Mouse (Mus musculus) kidney, postnatal 4 days (tissue): ENCODE measurements at regions not wholly inside any gene's neighbourhood (a gene's known extent, or its start where the extent isn't known, plus 50 kb on each side); places are given as distances from the start of the nearest gene placed in this dataset.
A peak's percentile ranks its signal among the peaks of the same experiment; 100 is the strongest.

Source experiments
- DNase-seq, 2 experiments: peaks; one replicate each; pipeline ENCODE4 v3.0.0; 2021; ENCODE audit warnings: mixed read lengths in 2 of 2

DNA sequence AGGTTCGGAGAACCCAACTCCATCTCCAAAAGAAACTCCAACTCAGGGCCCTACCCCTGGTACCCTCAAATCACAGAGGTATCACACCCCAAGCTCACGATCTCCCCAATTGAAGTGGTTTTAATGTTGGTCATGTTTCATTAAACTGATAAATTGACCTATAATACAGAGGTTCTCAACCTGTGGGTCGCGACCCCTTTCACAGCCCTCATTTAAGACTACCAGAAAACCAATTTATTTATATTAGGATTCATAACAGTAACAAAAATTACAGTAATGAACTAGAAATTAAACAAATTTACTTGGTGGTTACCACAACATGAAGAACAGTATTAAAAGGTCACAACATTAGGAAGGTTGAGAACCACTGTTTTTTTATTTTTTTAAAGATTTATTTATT lies 67.4 kb upstream of the Rad23b start:
- no peak for DNase-seq

- DNase-seq = no peak
These were observed 65.1 kb upstream of the Rad23b start for GRCm38 (mm10) chr4:55284722-55285225.

DNA sequence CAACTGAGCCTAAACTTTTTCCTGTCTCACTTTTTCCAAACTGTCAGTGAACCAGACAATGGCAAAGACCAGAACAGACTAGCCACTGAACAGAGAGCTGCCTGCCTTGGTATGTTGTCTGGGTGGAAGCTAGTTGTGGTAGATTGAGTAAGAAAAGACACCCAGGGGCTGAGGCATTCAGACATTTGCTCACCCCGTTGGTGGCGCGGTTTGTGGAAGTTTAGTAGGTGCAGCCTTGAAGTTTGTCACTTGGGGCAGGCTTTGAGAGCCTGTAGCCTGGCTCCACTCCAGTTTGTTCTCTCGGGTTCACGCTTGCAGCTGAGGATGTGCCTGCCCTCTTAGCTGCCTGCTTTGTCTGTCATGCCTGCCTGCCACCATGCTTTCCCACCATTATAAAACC lies 64.2 kb upstream of the Rad23b start:
- peak; percentile 7 to 27 for DNase-seq

DNA sequence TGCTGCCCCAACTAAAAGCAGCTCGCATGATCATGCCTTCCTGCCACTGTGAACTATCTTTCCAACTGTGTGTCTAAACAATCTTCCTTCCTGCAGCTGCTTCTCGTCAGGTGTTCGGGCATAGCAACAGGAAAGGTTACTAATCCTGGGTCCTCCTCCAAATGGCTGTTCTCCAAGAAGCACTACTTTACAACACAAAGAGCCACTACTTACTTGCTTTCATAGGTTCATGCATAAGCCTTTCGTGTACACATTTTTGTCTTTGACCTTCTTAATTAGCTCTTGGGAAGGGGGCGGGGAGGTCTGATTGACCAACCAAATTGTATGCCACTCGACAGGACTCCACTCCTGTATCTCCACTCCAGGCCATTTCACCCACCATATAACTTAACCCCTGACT lies 61.4 kb upstream of the Rad23b start:
- DNase-seq = no peak

- peak; percentile 47 to 53 for DNase-seq
These were observed 57.6 kb upstream of the Rad23b start for GRCm38 (mm10) chr4:55292277-55292676.

GRCm38 (mm10) chr4:55292701-55293100 lies 57.1 kb upstream of the Rad23b start:
- no peak for DNase-seq

DNA sequence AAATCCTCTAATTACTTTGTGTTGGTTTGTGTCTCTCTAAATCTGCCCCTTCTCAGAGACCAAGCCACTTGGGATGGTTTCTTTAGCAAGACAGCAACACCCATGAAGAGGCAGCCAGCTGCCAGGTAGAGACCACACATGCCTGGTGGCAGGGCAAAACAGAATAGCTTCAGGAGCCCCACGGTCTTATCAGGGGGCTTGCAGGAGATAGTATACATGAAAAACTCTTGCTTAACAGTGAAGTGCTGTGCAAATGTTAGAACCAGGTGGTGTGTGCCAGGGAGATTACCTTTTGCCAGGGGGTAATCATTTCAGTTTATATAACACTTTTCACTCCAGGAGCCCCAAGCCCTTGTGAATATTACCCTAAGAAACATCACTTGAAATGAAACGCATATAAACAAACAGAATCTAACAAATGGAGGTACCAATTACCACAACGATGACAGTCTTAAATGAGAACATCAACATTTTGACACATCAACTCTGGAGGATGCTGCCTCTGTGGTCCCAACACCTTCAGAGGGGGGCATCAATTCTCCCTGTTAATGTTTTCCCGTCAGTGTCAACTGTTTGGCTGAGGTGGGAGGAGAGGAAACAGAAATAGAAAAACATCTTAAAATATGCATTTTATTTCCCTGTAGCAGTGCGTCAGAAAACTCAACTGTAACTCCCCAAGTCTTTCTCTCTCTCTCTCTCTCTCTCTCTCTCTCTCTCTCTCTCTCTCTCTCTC lies 56.3 kb upstream of the Rad23b start:
- DNase-seq = no peak

GRCm38 (mm10) chr4:55294255-55294687 lies 55.6 kb upstream of the Rad23b start:
- DNase-seq = peak; percentile 27 to 39

GRCm38 (mm10) chr4:55297841-55298240 lies 52.0 kb upstream of the Rad23b start:
- no peak for DNase-seq
